Mouse (Mus musculus) midbrain, embryonic 10.5 days (tissue): ENCODE measurements around the gene Patj. TPM values are rescaled to one million over a fixed set of nuclear protein-coding genes. Genes with fewer than 3 reads are reported as not detected.

Experiments
- DNase-seq: peaks from one replicate; pipeline ENCODE4 v3.0.0-alpha.2; 2017; ENCODE audit warnings: low spot score
- H3K27ac ChIP-seq: fragments of 300-500 bp; sonication (generic); replicated peaks from 2 replicates; pipeline ENCODE4 v1.5.1; 2016; ENCODE audit warnings: mild to moderate bottlenecking
- H3K27me3 ChIP-seq: fragments of 300-500 bp; sonication (generic); 2 replicates; pipeline ENCODE4 v1.6.1; 2016; ENCODE audit warnings: low read depth, mild to moderate bottlenecking; ENCODE audit not compliant: poor library complexity, severe bottlenecking
- H3K36me3 ChIP-seq: fragments of 300-500 bp; sonication (generic); 2 replicates; pipeline ENCODE4 v1.6.1; 2016; ENCODE audit warnings: mild to moderate bottlenecking, moderate library complexity
- H3K4me1 ChIP-seq: fragments of 300-500 bp; sonication (generic); 2 replicates; pipeline ENCODE4 v1.6.1; 2016
- H3K4me3 ChIP-seq: fragments of 300-500 bp; sonication (generic); 2 replicates; pipeline ENCODE4 v1.5.1; 2016; ENCODE audit warnings: mild to moderate bottlenecking, moderate library complexity
- H3K9me3 ChIP-seq: fragments of 300-500 bp; sonication (generic); replicated peaks from 2 replicates; pipeline ENCODE4 v1.6.1; 2016; ENCODE audit warnings: mild to moderate bottlenecking
- WGBS: fragments of 180-500 bp; shearing (Covaris S2); methylation state at CpG from one replicate; pipeline ENCODE4 v1.1.7; 2016; 5-methylcytosine and 5-hydroxymethylcytosine counted together
- polyA plus RNA-seq: library from polyadenylated mRNA; unstranded; fragments of >200 nt; fragmentation: Nextera tagmentation; extraction: Ambion mirVana; gene quantifications from 2 replicates; pipeline ENCODE4 v1.2.1, GENCODE M21; 2016

The Patj gene
- polyA plus RNA-seq, 1 experiment from 2014 or later: 5.0 TPM

GRCm38 (mm10) chr4:98569904-98570303 lies 174.3 kb downstream of the Patj start:
- Histone ChIP-seq H3K4me1 (peaks cover 6% of the 10 kb centered on the region; the same call in 1 of the 2 replicates), H3K9me3 (peaks cover 7% of the 10 kb centered on the region; the same call in 1 of the 2 replicates), H3K36me3 (no peaks in the 10 kb centered on the region), H3K4me3 (no peak overlapping the region), H3K27ac (no peak overlapping the region), H3K27me3 (no peaks in the 10 kb centered on the region)
- 44% methylated on average over 4 of the region's 4 CpGs for WGBS
- DNase-seq: no peak

- peaks cover 9% of the 10 kb centered on the region; the same call in 1 of the 2 replicates for H3K4me1 ChIP-seq
- H3K9me3 ChIP-seq: peaks cover 7% of the 10 kb centered on the region; the same call in 1 of the 2 replicates
- no peaks in the 10 kb centered on the region for H3K36me3 ChIP-seq
- DNase-seq: no peak
- no peak overlapping the region; the same call in 1 of the 2 replicates for H3K27ac ChIP-seq
- no peak overlapping the region for H3K4me3 ChIP-seq
- H3K27me3 ChIP-seq: no peaks in the 10 kb centered on the region
Measured at GRCm38 (mm10) chr4:98577275-98577674, 181.7 kb downstream of the Patj start.

GRCm38 (mm10) chr4:98577957-98578541 lies 182.5 kb downstream of the Patj start:
- H3K27me3 ChIP-seq: no peaks in the 10 kb centered on the region
- peaks cover 7% of the 10 kb centered on the region; the same call in 1 of the 2 replicates for H3K9me3 ChIP-seq
- DNase-seq: no peak
- H3K27ac ChIP-seq: peak overlapping the region; percentile 55; the same call in 1 of the 2 replicates
- WGBS: 80% methylated on average over 3 of the region's 3 CpGs
- H3K4me3 ChIP-seq: no peak overlapping the region
- H3K36me3 ChIP-seq: no peaks in the 10 kb centered on the region
- H3K4me1 ChIP-seq: peaks cover 9% of the 10 kb centered on the region; the same call in 1 of the 2 replicates

GRCm38 (mm10) chr4:98581456-98581855 lies 185.9 kb downstream of the Patj start:
- Histone ChIP-seq H3K27ac (no peak overlapping the region), H3K4me1 (peaks cover 13% of the 10 kb centered on the region; the same call in 1 of the 2 replicates)
- WGBS: 86% methylated on average over 8 of the region's 8 CpGs

GRCm38 (mm10) chr4:98584023-98584422 lies 188.4 kb downstream of the Patj start:
- Histone ChIP-seq H3K27me3 (no peaks in the 10 kb centered on the region), H3K4me1 (0 out of 2 replicates have a peak, but pooled peaks cover 4% of the 10 kb centered on the region), H3K4me3 (no peak overlapping the region), H3K27ac (no peak overlapping the region), H3K9me3 (no peaks in the 10 kb centered on the region), H3K36me3 (no peaks in the 10 kb centered on the region)
- DNase-seq: no peak
- WGBS: 70% methylated on average over 5 of the region's 5 CpGs

More at GRCm38 (mm10) chr4:98581456-98581855, 185.9 kb downstream of the Patj start:
- DNase-seq: no peak
- no peak overlapping the region for H3K4me3 ChIP-seq
- H3K27me3 ChIP-seq: no peaks in the 10 kb centered on the region
- H3K9me3 ChIP-seq: no peaks in the 10 kb centered on the region
- H3K36me3 ChIP-seq: no peaks in the 10 kb centered on the region

GRCm38 (mm10) chr4:98586303-98586702 lies 190.7 kb downstream of the Patj start:
- 80% methylated on average over 4 of the region's 4 CpGs for WGBS

GRCm38 (mm10) chr4:98587686-98588085 lies 192.1 kb downstream of the Patj start:
- no peak overlapping the region for H3K27ac ChIP-seq
- no peaks in the 10 kb centered on the region for H3K9me3 ChIP-seq
- WGBS: 76% methylated on average over 2 of the region's 2 CpGs
- no peak overlapping the region for H3K4me3 ChIP-seq
- DNase-seq: no peak
- H3K36me3 ChIP-seq: no peaks in the 10 kb centered on the region
- H3K27me3 ChIP-seq: no peaks in the 10 kb centered on the region
- H3K4me1 ChIP-seq: 0 out of 2 replicates have a peak, but pooled peaks cover 4% of the 10 kb centered on the region

More at GRCm38 (mm10) chr4:98586303-98586702, 190.7 kb downstream of the Patj start:
- H3K9me3 ChIP-seq: no peaks in the 10 kb centered on the region
- H3K27me3 ChIP-seq: no peaks in the 10 kb centered on the region
- no peak overlapping the region for H3K27ac ChIP-seq
- no peak for DNase-seq
- 0 out of 2 replicates have a peak, but pooled peaks cover 4% of the 10 kb centered on the region for H3K4me1 ChIP-seq
- H3K36me3 ChIP-seq: no peaks in the 10 kb centered on the region
- H3K4me3 ChIP-seq: no peak overlapping the region

GRCm38 (mm10) chr4:98593961-98594360 lies 198.4 kb downstream of the Patj start:
- Histone ChIP-seq H3K4me1 (no peaks in the 10 kb centered on the region), H3K36me3 (no peaks in the 10 kb centered on the region), H3K27ac (no peak overlapping the region), H3K9me3 (no peaks in the 10 kb centered on the region), H3K4me3 (no peak overlapping the region), H3K27me3 (no peaks in the 10 kb centered on the region)
- no peak for DNase-seq
- 98% methylated on average over 1 of the region's 1 CpGs for WGBS

- WGBS: 93% methylated on average over 1 of the region's 1 CpGs
- Histone ChIP-seq H3K4me3 (no peak overlapping the region), H3K9me3 (no peaks in the 10 kb centered on the region), H3K4me1 (no peaks in the 10 kb centered on the region), H3K36me3 (no peaks in the 10 kb centered on the region), H3K27ac (no peak overlapping the region), H3K27me3 (no peaks in the 10 kb centered on the region)
- no peak for DNase-seq
Measured at GRCm38 (mm10) chr4:98598546-98598971, 203.0 kb downstream of the Patj start.

- Histone ChIP-seq H3K27me3 (no peaks in the 10 kb centered on the region), H3K4me1 (no peaks in the 10 kb centered on the region), H3K27ac (no peak overlapping the region), H3K9me3 (no peaks in the 10 kb centered on the region), H3K4me3 (no peak overlapping the region), H3K36me3 (no peaks in the 10 kb centered on the region)
- DNase-seq: no peak
- WGBS: 83% methylated on average over 6 of the region's 6 CpGs
Measured at GRCm38 (mm10) chr4:98599358-98599757, 203.8 kb downstream of the Patj start.

- no peaks in the 10 kb centered on the region for H3K4me1 ChIP-seq
- WGBS: 75% methylated on average over 6 of the region's 6 CpGs
- H3K9me3 ChIP-seq: no peaks in the 10 kb centered on the region
- no peaks in the 10 kb centered on the region for H3K27me3 ChIP-seq
- no peak for DNase-seq
- no peak overlapping the region for H3K4me3 ChIP-seq
- no peaks in the 10 kb centered on the region for H3K36me3 ChIP-seq
- H3K27ac ChIP-seq: no peak overlapping the region
Measured at GRCm38 (mm10) chr4:98603131-98603530, 207.5 kb downstream of the Patj start.

GRCm38 (mm10) chr4:98610501-98610900 lies 214.9 kb downstream of the Patj start:
- Histone ChIP-seq H3K9me3 (no peaks in the 10 kb centered on the region), H3K4me3 (no peak overlapping the region), H3K27ac (no peak overlapping the region), H3K27me3 (no peaks in the 10 kb centered on the region), H3K4me1 (no peaks in the 10 kb centered on the region), H3K36me3 (no peaks in the 10 kb centered on the region)
- 94% methylated on average over 2 of the region's 2 CpGs for WGBS
- no peak for DNase-seq

GRCm38 (mm10) chr4:98614395-98614794 lies 218.8 kb downstream of the Patj start:
- DNase-seq: no peak
- no peaks in the 10 kb centered on the region for H3K36me3 ChIP-seq
- H3K4me1 ChIP-seq: no peaks in the 10 kb centered on the region
- no peak overlapping the region for H3K27ac ChIP-seq
- no peaks in the 10 kb centered on the region for H3K27me3 ChIP-seq
- H3K9me3 ChIP-seq: no peaks in the 10 kb centered on the region
- 96% methylated on average over 3 of the region's 3 CpGs for WGBS
- H3K4me3 ChIP-seq: no peak overlapping the region
